Mouse (Mus musculus) embryonic facial prominence, embryonic 11.5 days (tissue): ENCODE results near the gene Tex14. TPM values are rescaled to one million over a fixed set of nuclear protein-coding genes. Genes with fewer than 3 reads are reported as not detected.

Source experiments
- ATAC-seq: fragments of 200-750 bp; cut with Nextera tagmentation; replicated peaks from 2 replicates; pipeline ENCODE4 v1.8.0; 2017; ENCODE audit warnings: low read depth; ENCODE audit not compliant: insufficient number of reproducible peaks, low FRiP score, low TSS enrichment
- DNase-seq: peaks from one replicate; pipeline ENCODE4 v3.0.0-alpha.2; 2015; ENCODE audit warnings: low spot score
- H3K27ac ChIP-seq: fragments of 300-500 bp; sonication (generic); replicated peaks from 2 replicates; pipeline ENCODE4 v1.5.1; 2014; ENCODE audit warnings: mild to moderate bottlenecking, low read depth, low read length, control low read depth
- H3K27me3 ChIP-seq: fragments of 300-500 bp; sonication (generic); 2 replicates; pipeline ENCODE4 v1.6.1; 2014; ENCODE audit warnings: mild to moderate bottlenecking, low read length, moderate library complexity, mixed read lengths; ENCODE audit not compliant: control insufficient read depth, insufficient read depth
- H3K36me3 ChIP-seq: fragments of 300-500 bp; sonication (generic); replicated peaks from 2 replicates; pipeline ENCODE4 v1.6.1; 2014; ENCODE audit warnings: low read depth, mild to moderate bottlenecking, low read length, moderate library complexity, mixed read lengths; ENCODE audit not compliant: control insufficient read depth, insufficient read depth
- H3K4me1 ChIP-seq: fragments of 300-500 bp; sonication (generic); 2 replicates; pipeline ENCODE4 v1.6.1; 2014; ENCODE audit warnings: low read length, mixed read lengths; ENCODE audit not compliant: control insufficient read depth, insufficient read depth
- H3K4me2 ChIP-seq: fragments of 300-500 bp; sonication (generic); 2 replicates; pipeline ENCODE4 v1.6.1; 2014; ENCODE audit warnings: low read depth, mild to moderate bottlenecking, control low read depth, low read length, moderate library complexity
- H3K4me3 ChIP-seq: fragments of 300-500 bp; sonication (generic); 2 replicates; pipeline ENCODE4 v1.5.1; 2014; ENCODE audit warnings: low read depth, low read length, control low read depth
- H3K9ac ChIP-seq: fragments of 300-500 bp; sonication (generic); replicated peaks from 2 replicates; pipeline ENCODE4 v1.6.1; 2014; ENCODE audit warnings: mild to moderate bottlenecking, control low read depth, low read length
- H3K9me3 ChIP-seq: fragments of 300-500 bp; sonication (generic); replicated peaks from 2 replicates; pipeline ENCODE4 v1.6.1; 2016; ENCODE audit warnings: mild to moderate bottlenecking, low read length, inconsistent platforms, mixed read lengths; ENCODE audit not compliant: control insufficient read depth
- WGBS: fragments of 180-500 bp; shearing (Covaris S2); extraction: QIAGEN DNeasy Blood & Tissue Kit; methylation state at CpG from one replicate; pipeline ENCODE4 v1.1.7; 2014; 5-methylcytosine and 5-hydroxymethylcytosine counted together
- polyA plus RNA-seq: library from polyadenylated mRNA; unstranded; fragments of >200 nt; fragmentation: Nextera tagmentation; extraction: Ambion mirVana; gene quantifications from 2 replicates; pipeline ENCODE4 v1.2.1, GENCODE M21; 2014

Gene Tex14
- polyA plus RNA-seq, 1 experiment from 2014 or later = 0.80 TPM

DNA sequence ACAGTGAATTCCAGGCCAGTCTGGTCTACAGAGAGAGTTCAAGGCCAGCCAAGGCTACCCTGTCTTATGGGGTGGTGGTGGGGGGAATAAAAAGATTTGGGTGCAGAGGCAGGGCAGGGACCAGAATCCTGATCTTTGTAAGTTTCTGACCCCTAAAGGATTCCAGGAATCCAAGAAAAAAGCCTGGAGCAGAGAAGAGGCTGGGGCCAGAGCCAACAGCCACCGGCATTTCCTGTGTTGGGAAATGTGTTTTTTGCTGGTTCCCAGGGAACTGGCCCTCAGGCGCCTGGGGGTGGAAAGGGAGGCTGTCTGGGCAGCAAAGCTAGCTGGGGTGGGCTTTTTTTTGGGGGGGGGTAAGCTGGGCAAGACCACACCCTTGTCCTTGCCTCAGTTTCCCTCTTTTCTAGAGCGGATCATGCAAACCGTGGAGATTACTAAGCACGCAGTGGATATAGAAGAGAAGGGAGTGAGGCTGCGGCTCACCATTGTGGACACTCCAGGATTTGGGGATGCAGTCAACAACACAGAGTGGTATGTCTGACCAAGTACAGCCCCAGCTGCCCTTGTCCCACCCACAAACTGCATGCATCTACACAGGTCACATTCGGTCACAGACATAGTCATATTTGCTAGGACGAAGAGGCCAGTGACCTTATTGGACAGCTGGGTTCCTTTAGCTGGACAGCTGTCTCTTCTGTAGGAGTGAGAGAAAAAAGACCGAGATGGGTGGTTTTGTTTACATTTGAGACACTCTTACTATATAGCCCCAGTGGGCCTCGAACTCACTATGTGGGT, 180.0 kb downstream of the Tex14 start:
- Histone ChIP-seq H3K27me3 (no peaks in the 10 kb centered on the region), H3K36me3 (no peaks in the 10 kb centered on the region), H3K27ac (no peak overlapping the region), H3K4me2 (no peak overlapping the region), H3K4me1 (no peaks in the 10 kb centered on the region), H3K9ac (no peak overlapping the region), H3K4me3 (no peak overlapping the region), H3K9me3 (no peaks in the 10 kb centered on the region)
- DNase-seq = no peak
- no peak for ATAC-seq
- 82% methylated on average over 10 of the region's 10 CpGs for WGBS

GRCm38 (mm10) chr11:87587211-87587874, 182.5 kb downstream of the Tex14 start:
- Histone ChIP-seq H3K9me3 (no peaks in the 10 kb centered on the region), H3K36me3 (no peaks in the 10 kb centered on the region), H3K4me2 (no peak overlapping the region), H3K4me3 (no peak overlapping the region), H3K9ac (no peak overlapping the region), H3K27ac (no peak overlapping the region), H3K4me1 (no peaks in the 10 kb centered on the region), H3K27me3 (no peaks in the 10 kb centered on the region)
- WGBS = 87% methylated on average over 5 of the region's 5 CpGs
- no peak for DNase-seq
- ATAC-seq = no peak

DNA sequence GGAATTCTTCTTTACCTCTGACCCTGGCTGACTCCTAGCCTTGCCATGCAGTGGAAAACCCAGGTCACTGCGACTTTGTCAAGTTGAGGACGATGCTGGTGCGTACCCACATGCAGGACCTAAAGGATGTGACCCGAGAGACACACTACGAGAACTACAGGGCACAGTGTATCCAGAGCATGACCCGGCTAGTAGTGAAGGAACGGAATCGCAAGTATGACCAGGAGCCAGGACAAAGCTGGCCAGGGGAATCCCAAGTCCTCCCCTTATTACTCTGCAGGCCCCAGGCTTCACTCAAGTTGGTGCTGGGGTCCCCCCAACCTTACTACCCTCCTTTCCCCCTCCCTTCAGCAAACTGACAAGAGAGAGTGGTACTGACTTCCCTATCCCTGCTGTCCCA, 184.7 kb downstream of the Tex14 start:
- H3K27ac ChIP-seq = no peak overlapping the region
- no peak overlapping the region for H3K4me2 ChIP-seq
- ATAC-seq = no peak
- H3K9me3 ChIP-seq = no peaks in the 10 kb centered on the region
- no peak overlapping the region for H3K9ac ChIP-seq
- H3K36me3 ChIP-seq = no peaks in the 10 kb centered on the region
- WGBS = 93% methylated on average over 8 of the region's 8 CpGs
- DNase-seq = no peak
- H3K4me3 ChIP-seq = no peak overlapping the region
- no peaks in the 10 kb centered on the region for H3K27me3 ChIP-seq
- no peaks in the 10 kb centered on the region; the same call in 1 of the 2 replicates for H3K4me1 ChIP-seq

- peak; percentile 50 for DNase-seq
- 2% methylated on average over 25 of the region's 25 CpGs for WGBS
- peak overlapping the region; percentile 76 for H3K4me3 ChIP-seq
- peak overlapping the region; percentile 80 for H3K27ac ChIP-seq
- no peak for ATAC-seq
- H3K9me3 ChIP-seq = no peaks in the 10 kb centered on the region
- H3K4me1 ChIP-seq = peaks cover under 1% of the 10 kb centered on the region
- no peaks in the 10 kb centered on the region for H3K27me3 ChIP-seq
- no peaks in the 10 kb centered on the region for H3K36me3 ChIP-seq
- H3K9ac ChIP-seq = peak overlapping the region; percentile 89
- H3K4me2 ChIP-seq = peak overlapping the region; percentile 78
Observed at GRCm38 (mm10) chr11:87590841-87591525, 186.1 kb downstream of the Tex14 start.

GRCm38 (mm10) chr11:87591526-87592353, 186.9 kb downstream of the Tex14 start, which contains the start of gene Mtmr4:
Gene Mtmr4, plus strand, starts transcription at chr11:87592162.
- Histone ChIP-seq H3K4me1 (peaks cover 6% of the 10 kb centered on the region), H3K27ac (peak within 1 kb of the TSS; percentile 80), H3K4me2 (peak within 1 kb of the TSS; percentile 88), H3K9ac (peak within 1 kb of the TSS; percentile 89), H3K36me3 (no peaks in the 10 kb centered on the region), H3K4me3 (peak within 1 kb of the TSS; percentile 81), H3K27me3 (no peaks in the 10 kb centered on the region), H3K9me3 (no peaks in the 10 kb centered on the region)
- DNase-seq (peak; percentile 98), ATAC-seq (peak; percentile 98)
- under 1% methylated on average over 53 of the region's 61 CpGs for WGBS

GRCm38 (mm10) chr11:87592354-87592695, 187.5 kb downstream of the Tex14 start:
- ATAC-seq = peak; percentile 32
- no peaks in the 10 kb centered on the region; the same call in 1 of the 2 replicates for H3K36me3 ChIP-seq
- H3K27ac ChIP-seq = peak overlapping the region; percentile 75
- no peaks in the 10 kb centered on the region for H3K27me3 ChIP-seq
- 1% methylated on average over 12 of the region's 15 CpGs for WGBS
- no peaks in the 10 kb centered on the region for H3K9me3 ChIP-seq
- peak overlapping the region; percentile 85 for H3K9ac ChIP-seq
- H3K4me3 ChIP-seq = peak overlapping the region; percentile 81
- no peak for DNase-seq
- H3K4me2 ChIP-seq = peak overlapping the region; percentile 88
- H3K4me1 ChIP-seq = peaks cover 6% of the 10 kb centered on the region

GRCm38 (mm10) chr11:87592713-87593598, 188.1 kb downstream of the Tex14 start:
- 38% methylated on average over 13 of the region's 13 CpGs for WGBS
- H3K4me2 ChIP-seq = peak overlapping the region; percentile 88

More at GRCm38 (mm10) chr11:87592713-87593598, 188.1 kb downstream of the Tex14 start:
- H3K27ac ChIP-seq = peak overlapping the region; percentile 75
- ATAC-seq = no peak
- peak overlapping the region; percentile 81 for H3K4me3 ChIP-seq
- no peaks in the 10 kb centered on the region for H3K9me3 ChIP-seq
- DNase-seq = no peak
- no peaks in the 10 kb centered on the region; the same call in 1 of the 2 replicates for H3K36me3 ChIP-seq
- peak overlapping the region; percentile 85 for H3K9ac ChIP-seq
- H3K27me3 ChIP-seq = no peaks in the 10 kb centered on the region
- peaks cover 6% of the 10 kb centered on the region for H3K4me1 ChIP-seq
